Comparison of ENCODE assay signal across 21 mouse cellular contexts in genomic region chr2:126600533-126600932, GRCm38 (mm10). TPM values are rescaled to one million over a fixed set of nuclear protein-coding genes. Genes with fewer than 3 reads are reported as not detected.
A peak's percentile ranks its signal among the peaks of the same experiment; 100 is the strongest.
DNase-seq lines count a peak whose midpoint lies in the region; ATAC-seq and TF ChIP-seq lines count a peak whose summit lies in the region.
"Had no signal": no experiment of that assay in that cellular context is flagged by ENCODE, and none has a peak within 500 bp of the region (broad histone marks: within the 10 kb centered on the region; RNA-seq: fewer than 3 reads in every experiment).

No protein-coding gene starts in this region.

- TF ChIP-seq CTCF in liver, adult 2 months (IDR thresholded peaks at IDR 0.05; ENCODE audit: low read depth, low read length): no peak

- ATAC-seq in liver, embryonic 12.5 days: no peak
- ATAC-seq in liver, embryonic 16.5 days (ENCODE audit: low read depth): peak; percentile 55
- ATAC-seq: hindbrain, embryonic 16.5 days; midbrain, embryonic 16.5 days had no signal

- peak overlapping the region; percentile 48 for H3K27ac ChIP-seq in liver, adult 2 months (replicated peaks; ENCODE audit: insufficient read depth, low read depth, low read length)
- H3K27ac ChIP-seq in liver, embryonic 12.5 days: no peak overlapping the region
- H3K27ac ChIP-seq in liver, embryonic 16.5 days (ENCODE audit: low read length): no peak overlapping the region
- H3K27ac ChIP-seq: embryonic facial prominence, embryonic 15.5 days; forebrain, embryonic 12.5 days; neural tube, embryonic 12.5 days had no signal

- no peaks in the 10 kb centered on the region for H3K9me3 ChIP-seq in liver, embryonic 12.5 days (replicated peaks)
- no peaks in the 10 kb centered on the region for H3K9me3 ChIP-seq in liver, embryonic 16.5 days (replicated peaks; ENCODE audit: control insufficient read depth, low read length)
- H3K9me3 ChIP-seq: embryonic facial prominence, embryonic 15.5 days; forebrain, embryonic 12.5 days; megakaryocyte, embryonic 14.5 days; neural tube, embryonic 12.5 days had no signal

- H3K4me3 ChIP-seq in liver, adult 2 months (ENCODE audit: insufficient read depth, low read depth, low read length): no peak overlapping the region
- no peak overlapping the region for H3K4me3 ChIP-seq in liver, embryonic 12.5 days
- H3K4me3 ChIP-seq in liver, embryonic 16.5 days (ENCODE audit: low read depth, low read length): no peak overlapping the region
- H3K4me3 ChIP-seq in myocyte: no peak overlapping the region
- H3K4me3 ChIP-seq: embryonic facial prominence, embryonic 15.5 days; forebrain, embryonic 12.5 days; megakaryocyte, embryonic 14.5 days; neural tube, embryonic 12.5 days had no signal

- no peaks in the 10 kb centered on the region for H3K36me3 ChIP-seq in liver, adult 2 months (ENCODE audit: control insufficient read depth, insufficient read depth, low read length)
- H3K36me3 ChIP-seq in liver, embryonic 12.5 days: no peaks in the 10 kb centered on the region
- no peaks in the 10 kb centered on the region for H3K36me3 ChIP-seq in liver, embryonic 16.5 days (ENCODE audit: control insufficient read depth, insufficient read depth)
- H3K36me3 ChIP-seq in myocyte (ENCODE audit: control insufficient read depth, insufficient read depth): no peaks in the 10 kb centered on the region
- H3K36me3 ChIP-seq: embryonic facial prominence, embryonic 15.5 days; forebrain, embryonic 12.5 days; neural tube, embryonic 12.5 days had no signal

- WGBS in liver, adult 2 months: 38% methylated on average over 14 of the region's 14 CpGs
- 61% methylated on average over 14 of the region's 14 CpGs for WGBS in liver, embryonic 12.5 days (ENCODE audit: insufficient replicate concordance)
- 53% methylated on average over 14 of the region's 14 CpGs for WGBS in liver, embryonic 16.5 days (ENCODE audit: insufficient replicate concordance)

- H3K79me2 ChIP-seq in liver, adult 2 months (ENCODE audit: control insufficient read depth, insufficient read depth, low read length): no peaks in the 10 kb centered on the region
- no peaks in the 10 kb centered on the region for H3K79me2 ChIP-seq in myocyte (ENCODE audit: control insufficient read depth, insufficient read depth)

- H3K4me1 ChIP-seq in liver, adult 2 months (ENCODE audit: control insufficient read depth, insufficient read depth, low read length): peaks cover 29% of the 10 kb centered on the region
- peaks cover 22% of the 10 kb centered on the region; the same call in 1 of the 2 replicates for H3K4me1 ChIP-seq in liver, embryonic 12.5 days
- peaks cover 9% of the 10 kb centered on the region for H3K4me1 ChIP-seq in liver, embryonic 16.5 days (ENCODE audit: control insufficient read depth, low read depth, low read length)
- H3K4me1 ChIP-seq: neural tube, embryonic 12.5 days had no signal

- intact Hi-C loops in heart, postnatal 10 days (cut with DNase I): no loop called here

- no peaks in the 10 kb centered on the region for H3K27me3 ChIP-seq in liver, adult 2 months (ENCODE audit: control insufficient read depth, insufficient read depth, low read length)
- peaks cover 5% of the 10 kb centered on the region for H3K27me3 ChIP-seq in liver, embryonic 12.5 days (replicated peaks)
- no peaks in the 10 kb centered on the region for H3K27me3 ChIP-seq in liver, embryonic 16.5 days (ENCODE audit: control insufficient read depth, insufficient read depth, low read depth, low read length)
- no peaks in the 10 kb centered on the region for H3K27me3 ChIP-seq in myocyte (ENCODE audit: control insufficient read depth, insufficient read depth, insufficient read length)
- H3K27me3 ChIP-seq: embryonic facial prominence, embryonic 15.5 days; forebrain, embryonic 12.5 days; neural tube, embryonic 12.5 days had no signal

- H3ac ChIP-seq in myocyte (ENCODE audit: control insufficient read depth, insufficient read length): no peak overlapping the region

- TF ChIP-seq POLR2A in liver, adult 2 months (IDR thresholded peaks at IDR 0.05; ENCODE audit: extremely low read depth, insufficient read depth, low read length): no peak
- TF ChIP-seq POLR2A in myocyte (IDR thresholded peaks at IDR 0.05; ENCODE audit: insufficient read length, low read depth): no peak

- peak; percentile 91 for DNase-seq in liver, adult 2 months (ENCODE audit: extremely low read depth, low read depth, low spot score)
- DNase-seq in adrenal gland, postnatal 25 days: peak; percentile 13
- DNase-seq in heart, adult 9 months (ENCODE audit: low spot score in 2 of 2): no peak
- no peak for DNase-seq in heart, postnatal 10 days
- no peak for DNase-seq in kidney, postnatal 4 days
- DNase-seq: cerebellum, adult 9-11 months; gastrocnemius, postnatal 36 days; heart, postnatal 36 days; kidney, adult 18-20 months; kidney, postnatal 14 days; right cerebral cortex, postnatal 14 days had no signal

- H3K9ac ChIP-seq in liver, adult 2 months (ENCODE audit: low read depth, low read length): no peak overlapping the region
- no peak overlapping the region for H3K9ac ChIP-seq in liver, embryonic 12.5 days
- no peak overlapping the region for H3K9ac ChIP-seq in liver, embryonic 16.5 days (ENCODE audit: low read depth, low read length)
- H3K9ac ChIP-seq: embryonic facial prominence, embryonic 15.5 days; forebrain, embryonic 12.5 days; neural tube, embryonic 12.5 days had no signal

- no peak overlapping the region for H3K4me2 ChIP-seq in liver, embryonic 12.5 days
- no peak overlapping the region for H3K4me2 ChIP-seq in liver, embryonic 16.5 days (ENCODE audit: low read depth, low read length)
- H3K4me2 ChIP-seq in myocyte (ENCODE audit: low read depth): no peak overlapping the region
- H3K4me2 ChIP-seq: embryonic facial prominence, embryonic 15.5 days; forebrain, embryonic 12.5 days; heart, embryonic 11.5 days; neural tube, embryonic 12.5 days had no signal

TF ChIP-seq in myocyte, 11 proteins besides CTCF, POLR2A, EP300 and RAD21:
- TF ChIP-seq USF1 (IDR thresholded peaks at IDR 0.05; ENCODE audit: low read depth) (no peak), POLR2AphosphoS2 (IDR thresholded peaks at IDR 0.05; ENCODE audit: insufficient read length, low read depth) (no peak), CEBPB (IDR thresholded peaks at IDR 0.05; ENCODE audit: insufficient read depth, poor library complexity, severe bottlenecking) (peak; percentile 42; the same call in 1 of the 2 replicates)

RNA-seq across cellular contexts. Expression of gene Hdc, which starts 18.6 kb away (rescaled TPM):
- 1.1 and 1.8 TPM in 2 replicates for total RNA-seq in liver, adult 2 months (2014; rRNA removed)
- 0.97 and 1.7 TPM in 2 replicates for polyA plus RNA-seq in liver, adult 2 months (2012; rRNA removed)
- 6.1 and 6.5 TPM in 2 replicates for polyA plus RNA-seq in liver, embryonic 12.5 days (2016; fragmentation: Nextera tagmentation; extraction: Ambion mirVana)
- 22.6 and 29.8 TPM in 2 replicates for total RNA-seq in adrenal gland, postnatal 25 days (2021)
- 7.0 and 7.6 TPM in 2 replicates for polyA plus RNA-seq in liver, embryonic 16.5 days (2015; fragmentation: Nextera tagmentation; extraction: Ambion mirVana)
- 0.36 TPM for polyA plus RNA-seq in myocyte (2012; fragmentation: generic; extraction: Trizol)
- total RNA-seq in heart, postnatal 10 days (2021): 1 to 10 TPM; 2.6 to 2.7 TPM

RNA-seq across cellular contexts. Expression of gene Slc27a2, which starts 48.3 kb away (rescaled TPM):
- 1,190 and 1,397 TPM in 2 replicates for total RNA-seq in liver, adult 2 months (2014; rRNA removed)
- polyA plus RNA-seq in liver, adult 2 months (2012; rRNA removed): 912 and 1,036 TPM in 2 replicates
- 53.1 and 56.3 TPM in 2 replicates for polyA plus RNA-seq in liver, embryonic 12.5 days (2016; fragmentation: Nextera tagmentation; extraction: Ambion mirVana)
- total RNA-seq in adrenal gland, postnatal 25 days (2021): 18.8 and 40.4 TPM in 2 replicates
- 145 and 150 TPM in 2 replicates for polyA plus RNA-seq in liver, embryonic 16.5 days (2015; fragmentation: Nextera tagmentation; extraction: Ambion mirVana)
- not detected for polyA plus RNA-seq in myocyte (2012; fragmentation: generic; extraction: Trizol)
- 1 to 10 TPM in 1 of 2 experiments, under 1 TPM in 1; 0.72 to 4.3 TPM for total RNA-seq in heart, postnatal 10 days (2021)
- total RNA-seq: gastrocnemius, postnatal 36 days had no signal

Comparison
In these comparisons a context has a peak if more than half of its experiments do, and no peak if none do; other contexts are left out.
1. DNase-seq: peak in liver, adult 2 months (single experiment) and adrenal gland, postnatal 25 days (single experiment); none in heart, adult 9 months (0 of 2), heart, postnatal 10 days (0 of 2) and kidney, postnatal 4 days (0 of 2).
2. RNA of gene Slc27a2, which starts 48.3 kb away (polyA plus RNA-seq): 912 to 1,036 TPM in liver, adult 2 months, 145 to 150 TPM in liver, embryonic 16.5 days and 53.1 to 56.3 TPM in liver, embryonic 12.5 days; not detected in myocyte (single experiment); every median in the first group is over 10 times any median in the second.